Mouse (Mus musculus) monocyte, adult 59 days (primary cell): ENCODE measurements around the gene Mrpl49. TPM values are rescaled to one million over a fixed set of nuclear protein-coding genes. Genes with fewer than 3 reads are reported as not detected.

Source experiments
- total RNA-seq, 2 experiments: library from RNA; stranded (reverse); gene quantifications; one replicate each; pipeline ENCODE4 v1.2.4; 2023

Gene Mrpl49
- total RNA-seq = 10 to 100 TPM; 15.0 to 15.8 TPM

DNA sequence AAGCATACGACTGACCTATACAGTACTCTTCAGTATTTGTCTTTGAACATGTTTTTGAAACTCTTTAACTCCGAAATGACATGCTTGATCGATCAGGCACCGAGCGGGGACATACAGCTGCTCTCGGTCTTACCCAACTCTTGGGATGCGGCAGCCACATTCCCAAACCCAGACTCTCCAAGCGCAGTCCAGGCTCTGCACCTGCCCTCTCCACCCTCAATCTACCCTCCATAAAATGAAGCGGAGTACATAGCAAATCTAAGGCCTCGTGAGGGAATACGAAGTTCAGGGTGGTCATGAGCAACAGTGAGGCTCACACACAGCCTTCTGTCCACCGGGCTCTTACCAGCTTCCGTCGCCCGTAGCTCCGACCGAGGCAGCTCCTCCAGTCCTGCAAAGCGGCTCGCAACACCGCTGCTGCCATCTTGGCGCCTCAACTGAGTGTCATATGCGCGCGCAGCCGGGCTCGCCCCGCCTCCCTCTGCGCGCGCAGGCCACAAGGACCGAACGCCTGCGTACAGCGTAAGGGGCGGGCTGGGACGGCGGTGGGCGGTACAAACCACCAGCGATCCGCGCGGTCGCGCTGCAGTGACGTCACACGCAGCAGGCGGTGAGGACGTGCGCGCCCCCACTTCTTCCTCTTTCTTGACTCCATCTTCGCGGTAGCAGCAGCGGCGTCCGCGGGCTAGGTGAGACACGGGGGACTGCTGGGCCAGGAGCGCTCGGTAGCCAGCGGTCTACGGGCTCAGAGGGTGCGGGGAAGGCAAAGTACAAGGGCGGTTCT lies at the start of gene Mrpl49, which contains the start of gene Fau:
TSS of gene Mrpl49 (minus strand) at position 473 of the 784 bp plus-strand sequence.
TSS of gene Fau (plus strand) at position 532 of the 784 bp plus-strand sequence.

DNA sequence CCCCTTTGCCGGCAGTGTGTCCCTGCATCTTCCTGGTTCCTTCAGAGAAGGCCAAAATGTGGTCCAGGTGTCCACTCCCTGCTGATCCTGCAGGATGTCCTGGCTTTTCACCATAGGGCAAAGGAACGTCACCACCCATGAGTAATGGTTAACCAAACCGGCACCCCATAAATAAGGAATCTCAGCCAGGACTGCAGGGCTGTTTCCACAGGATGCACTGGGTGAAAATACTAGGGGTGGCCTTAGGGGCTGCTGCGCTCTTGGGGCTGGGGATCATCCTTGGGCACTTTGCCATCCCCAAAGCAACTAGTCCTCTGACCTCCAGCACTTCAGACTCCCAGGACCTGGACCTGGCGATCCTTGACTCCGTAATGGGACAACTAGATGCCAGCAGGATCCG lies 48.0 kb upstream of the Mrpl49 start, which contains the start of gene Naaladl1:
TSS of gene Naaladl1 (plus strand) at position 197 of the 400 bp plus-strand sequence.

DNA sequence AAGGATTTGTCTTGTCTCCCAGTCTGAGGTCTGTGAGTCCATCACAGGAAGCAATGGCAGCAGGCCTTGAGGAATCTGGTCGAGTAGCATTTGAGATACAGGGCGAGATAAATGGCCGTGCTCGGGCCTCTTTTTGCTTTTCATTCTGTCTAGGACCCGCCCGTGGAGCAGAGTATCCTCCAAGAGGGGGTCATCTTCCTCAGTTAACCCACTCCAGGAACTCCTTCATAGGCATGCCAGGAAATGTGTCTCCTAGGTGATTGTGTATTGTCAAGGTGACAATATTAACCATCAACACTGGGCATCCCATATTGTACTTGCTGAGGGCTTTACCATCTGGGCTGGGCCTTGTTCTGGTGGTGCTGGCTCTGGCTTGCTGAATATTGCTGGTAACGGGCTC lies 36.5 kb upstream of the Mrpl49 start, which contains the start of gene AC131692.1:
TSS of gene AC131692.1 (plus strand) at position 301 of the 400 bp plus-strand sequence.

DNA sequence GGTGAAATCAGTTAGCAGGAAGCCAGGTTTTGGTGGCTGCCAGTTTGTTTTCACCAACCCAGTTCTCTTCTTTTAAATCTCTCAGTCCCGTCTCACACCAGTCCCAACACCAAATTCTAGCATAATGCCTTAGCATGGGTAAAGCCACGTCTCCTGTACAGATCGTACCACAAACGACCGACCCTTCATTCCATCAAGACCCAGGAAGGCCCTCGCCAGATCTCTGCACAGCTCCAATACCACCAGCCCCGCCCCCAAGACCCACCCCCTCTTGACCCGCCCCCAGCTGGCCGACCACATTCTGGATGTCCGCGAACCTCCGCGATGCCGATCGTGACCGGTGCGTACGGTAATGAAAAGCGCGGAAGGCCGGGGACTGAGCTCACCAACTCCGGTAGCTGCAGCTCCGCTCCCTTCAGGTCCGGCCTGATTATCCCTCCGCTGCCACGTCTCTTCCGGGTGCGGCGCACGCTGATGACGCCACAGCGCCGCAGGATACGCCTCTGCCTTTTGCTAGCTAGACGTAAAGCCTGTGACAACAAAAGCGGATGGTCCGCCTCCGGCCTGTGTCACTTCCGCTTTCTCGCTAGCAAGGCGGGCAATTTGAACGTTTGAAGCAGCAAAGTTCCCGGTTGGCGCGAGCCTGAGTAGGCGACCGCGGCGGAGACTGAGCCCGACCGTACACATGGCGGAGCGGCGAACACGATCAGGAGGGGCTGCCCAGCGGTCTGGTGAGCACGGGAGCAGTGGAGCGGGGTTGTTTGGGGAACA lies 27.1 kb upstream of the Mrpl49 start, which contains the start of the genes Zfpl1 and Cdca5:
TSS of gene Zfpl1 (minus strand) at position 479 of the 771 bp plus-strand sequence.
TSS of gene Cdca5 (plus strand) at position 506 of the 771 bp plus-strand sequence.

DNA sequence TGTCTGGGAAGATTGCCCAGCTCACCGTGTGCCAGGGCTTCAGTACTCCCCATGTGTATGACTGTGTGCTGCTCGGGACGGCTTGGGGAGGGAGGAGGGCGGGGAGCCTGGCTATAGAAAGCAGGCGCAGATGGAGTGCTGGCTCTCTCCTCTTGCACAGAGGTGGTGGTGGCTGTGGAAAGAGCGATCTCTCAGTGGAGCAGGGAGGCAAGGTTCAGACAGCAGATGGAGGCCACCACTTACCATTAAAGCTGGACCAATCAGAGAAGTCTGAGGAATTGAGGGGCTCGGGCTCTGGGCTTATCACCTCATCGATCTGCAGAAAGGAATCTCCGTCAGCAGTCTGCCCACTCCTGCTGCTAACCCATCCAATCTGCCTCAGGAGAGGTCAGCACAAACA lies 24.6 kb upstream of the Mrpl49 start, which contains the start of gene Gm28374:
TSS of gene Gm28374 (minus strand) at position 101 of the 400 bp plus-strand sequence.

GRCm38 (mm10) chr19:6079983-6080480 lies 22.4 kb upstream of the Mrpl49 start, which contains the start of gene Tmem262:
Gene Tmem262, plus strand, starts transcription at chr19:6080033.

GRCm38 (mm10) chr19:6076564-6077393 lies 19.2 kb upstream of the Mrpl49 start, which contains the start of gene Vps51:
Gene Vps51, minus strand, starts transcription at chr19:6077231.

GRCm38 (mm10) chr19:6067724-6068415 lies 10.3 kb upstream of the Mrpl49 start, which contains the start of gene Tm7sf2:
Gene Tm7sf2, minus strand, starts transcription at chr19:6068373.

GRCm38 (mm10) chr19:6061021-6061533 lies 3.5 kb upstream of the Mrpl49 start, which contains the start of gene Znhit2:
Gene Znhit2, plus strand, starts transcription at chr19:6061192.

DNA sequence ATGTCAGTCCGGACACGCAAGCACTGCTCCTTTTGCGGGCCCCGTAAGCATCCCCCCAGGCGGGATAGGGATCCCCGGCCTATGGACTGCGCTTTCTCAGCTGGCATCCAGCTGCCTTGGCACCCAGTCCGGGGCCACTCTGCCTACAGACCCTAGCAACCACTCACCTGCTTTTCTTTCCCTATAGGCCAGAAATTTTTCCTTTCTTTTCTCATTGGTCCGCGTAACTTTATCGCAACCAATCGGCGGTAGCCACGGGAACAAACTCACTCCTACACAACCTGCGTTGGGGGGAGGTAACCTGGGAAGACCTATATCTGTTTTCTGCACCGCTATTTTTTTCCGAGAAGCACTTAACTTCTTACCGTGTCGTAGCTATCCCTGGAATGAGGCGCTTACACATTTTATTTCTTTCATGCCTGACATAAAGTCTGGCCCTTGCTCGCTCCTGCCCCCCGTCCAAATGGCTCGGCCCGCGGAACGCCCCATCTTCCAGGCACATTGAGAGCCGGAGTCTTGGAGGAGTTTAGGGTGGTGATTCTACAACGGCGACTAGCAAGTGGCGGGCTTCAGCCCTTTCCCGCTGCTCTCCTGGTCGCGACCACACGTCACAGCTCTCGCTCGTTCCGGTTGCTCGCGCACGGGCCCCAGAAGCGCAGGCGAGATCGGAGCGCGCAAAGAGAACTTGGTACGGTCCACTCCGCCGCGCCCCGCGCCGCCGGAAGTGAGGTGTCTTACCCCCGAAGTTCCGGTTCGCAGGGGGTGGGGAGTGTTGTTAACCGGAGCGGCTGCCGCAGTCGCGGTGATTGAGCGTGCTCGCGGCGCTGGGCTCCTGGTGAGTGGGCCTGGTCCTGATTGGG lies 11.1 kb downstream of the Mrpl49 start, which contains the start of gene Syvn1:
TSS of gene Syvn1 (plus strand) at position 283 of the 860 bp plus-strand sequence.

DNA sequence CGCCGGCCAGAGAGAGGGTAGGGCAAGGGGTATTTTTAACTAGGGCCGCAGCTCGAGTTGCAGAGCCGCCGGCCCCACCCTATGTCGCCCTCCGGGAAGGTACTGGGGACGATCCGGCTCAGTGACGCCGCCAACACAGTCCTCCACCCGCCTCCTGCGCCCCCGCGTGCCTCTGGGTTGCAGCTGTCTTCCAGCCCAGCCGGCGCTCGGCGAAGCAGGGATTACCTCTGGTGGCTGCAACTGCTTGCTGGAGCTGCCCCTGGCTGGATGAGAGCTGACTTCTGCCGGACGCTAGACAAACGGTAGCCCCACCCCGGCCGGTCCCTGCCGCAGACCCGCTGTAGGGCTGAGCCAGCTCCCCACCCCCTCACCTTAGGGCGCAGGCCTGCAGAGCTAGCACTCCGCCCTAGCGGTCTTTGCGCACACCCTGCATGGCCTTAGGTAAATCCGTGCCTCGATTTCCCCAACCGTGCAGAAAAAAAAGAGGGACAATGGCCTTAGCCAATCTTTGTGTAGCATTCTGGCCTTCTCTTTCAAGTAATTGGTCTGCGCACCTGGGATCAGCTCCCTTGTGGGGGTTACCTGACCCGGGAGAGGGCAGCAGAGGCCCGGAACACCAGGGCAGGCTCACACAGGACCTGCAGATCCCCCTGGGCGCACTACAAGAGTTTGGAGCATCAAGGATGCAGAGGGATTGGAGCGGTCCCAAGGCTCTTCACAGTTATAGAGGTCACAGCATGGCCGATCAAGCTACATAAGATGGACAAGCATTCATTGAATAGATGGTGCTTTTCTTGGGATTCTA lies 41.9 kb downstream of the Mrpl49 start, which contains the start of gene Capn1:
TSS of gene Capn1 (minus strand) at position 387 of the 805 bp plus-strand sequence.

Other genes with a start within 250 kb of the Mrpl49 start
- gene Frmd8, start 182.5 kb downstream of the Mrpl49 start, total RNA-seq = 10 to 100 TPM; 80.4 to 88.1 TPM
- gene Slc25a45, start 180.0 kb downstream of the Mrpl49 start, total RNA-seq = 10 to 100 TPM; 77.6 to 84.5 TPM
- 1 to 10 TPM; 1.1 to 1.6 TPM for gene Tigd3, start 163.6 kb downstream of the Mrpl49 start, total RNA-seq
- 100 to 1,000 TPM; 131 to 160 TPM for gene Dpf2, start 144.8 kb downstream of the Mrpl49 start, total RNA-seq
- gene Cdc42ep2, start 133.0 kb downstream of the Mrpl49 start, total RNA-seq = 10 to 100 TPM; 40.3 to 51.9 TPM
- gene Pola2, start 93.6 kb downstream of the Mrpl49 start, total RNA-seq = 10 to 100 TPM; 29.1 to 38.4 TPM
- not detected for gene Slc22a20, start 71.6 kb downstream of the Mrpl49 start, total RNA-seq
- 10 to 100 TPM; 64.1 to 69.8 TPM for gene Capn1, start 41.9 kb downstream of the Mrpl49 start, total RNA-seq
- 10 to 100 TPM; 56.0 to 57.8 TPM for gene Syvn1, start 11.2 kb downstream of the Mrpl49 start, total RNA-seq
- 1,000 to 10,000 TPM; 2,789 to 3,006 TPM for gene Fau, start 59 bp upstream of the Mrpl49 start, total RNA-seq
- 10 to 100 TPM; 13.9 to 14.4 TPM for gene Znhit2, start 3.4 kb upstream of the Mrpl49 start, total RNA-seq
- 10 to 100 TPM; 16.3 to 21.0 TPM for gene Tm7sf2, start 10.6 kb upstream of the Mrpl49 start, total RNA-seq
- gene Vps51, start 19.4 kb upstream of the Mrpl49 start, total RNA-seq = 100 to 1,000 TPM; 118 to 121 TPM
- not detected for gene Tmem262, start 22.2 kb upstream of the Mrpl49 start, total RNA-seq
- 1 to 10 TPM in 1 of 2 experiments, not detected in 1; 1.5 TPM for gene Gm28374, start 24.5 kb upstream of the Mrpl49 start, total RNA-seq
- 10 to 100 TPM; 43.3 to 45.6 TPM for gene Zfpl1, start 27.2 kb upstream of the Mrpl49 start, total RNA-seq
- 1 to 10 TPM in 1 of 2 experiments, under 1 TPM in 1; 0.85 to 1.2 TPM for gene Cdca5, start 27.2 kb upstream of the Mrpl49 start, total RNA-seq
- 1 to 10 TPM in 1 of 2 experiments, not detected in 1; 1.2 TPM for gene AC131692.1, start 36.6 kb upstream of the Mrpl49 start, total RNA-seq
- gene Naaladl1, start 48.0 kb upstream of the Mrpl49 start, total RNA-seq = not detected
- gene Sac3d1, start 60.9 kb upstream of the Mrpl49 start, total RNA-seq = 10 to 100 TPM; 10.7 to 11.4 TPM
- gene Snx15, start 70.5 kb upstream of the Mrpl49 start, total RNA-seq = 10 to 100 TPM; 18.9 to 20.3 TPM
- gene Batf2, start 83.2 kb upstream of the Mrpl49 start, total RNA-seq = 1 to 10 TPM; 4.1 to 9.4 TPM
- gene Arl2, start 83.8 kb upstream of the Mrpl49 start, total RNA-seq = 10 to 100 TPM; 16.4 to 17.6 TPM
- under 1 TPM in 1 of 2 experiments, not detected in 1; 0.67 TPM for gene Majin, start 126.6 kb upstream of the Mrpl49 start, total RNA-seq
- gene Gpha2, start 168.6 kb upstream of the Mrpl49 start, total RNA-seq = not detected
- 10 to 100 TPM; 17.2 to 18.4 TPM for gene Ppp2r5b, start 178.1 kb upstream of the Mrpl49 start, total RNA-seq
- 100 to 1,000 TPM; 176 to 243 TPM for gene Atg2a, start 183.9 kb upstream of the Mrpl49 start, total RNA-seq
- gene Ehd1, start 218.9 kb upstream of the Mrpl49 start, total RNA-seq = 100 to 1,000 TPM; 239 to 255 TPM
- 1 to 10 TPM; 7.1 to 8.1 TPM for gene Cdc42bpg, start 248.7 kb upstream of the Mrpl49 start, total RNA-seq